ENCODE assay signal across 25 mouse cellular contexts in the genomic region with DNA sequence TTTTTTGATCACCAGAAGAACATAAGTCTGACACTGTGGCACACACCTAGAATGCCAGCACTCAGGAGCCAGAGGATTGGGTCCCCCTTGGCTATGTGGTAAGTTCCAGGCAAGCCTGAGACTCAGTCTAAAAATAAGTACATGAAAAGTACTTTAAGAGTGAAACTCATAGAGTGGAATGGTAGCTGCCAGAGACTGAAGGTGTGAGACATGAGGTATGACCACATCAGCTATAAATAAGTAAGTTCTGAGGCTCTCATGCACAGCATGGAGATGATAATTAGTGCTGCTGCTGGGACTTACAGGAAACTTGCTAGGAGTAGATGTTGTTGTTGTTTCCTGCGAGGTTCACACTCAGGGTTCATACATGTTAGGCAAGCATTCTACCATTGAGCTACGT. TPM values are rescaled to one million over a fixed set of nuclear protein-coding genes. Genes with fewer than 3 reads are reported as not detected.
DNase-seq lines count a peak whose midpoint lies in the region; ATAC-seq lines count a peak whose summit lies in the region.
"Had no signal": no experiment of that assay in that cellular context is flagged by ENCODE, and none has a peak within 500 bp of the region (broad histone marks: within the 10 kb centered on the region; RNA-seq: fewer than 3 reads in every experiment).

No protein-coding gene starts in this region.

- DNase-seq in frontal cortex, adult 2 months (ENCODE audit: extremely low spot score in 1 of 2, low spot score in 1 of 2) = no peak
- no peak for DNase-seq in heart, adult 9 months (ENCODE audit: low spot score in 2 of 2)
- DNase-seq in adipocyte (ENCODE audit: low spot score) = no peak
- DNase-seq: adrenal gland, adult 8-10 months; cerebellum, adult 18-20 months; cerebellum, postnatal 25 days; kidney, postnatal 36 days; thymus, adult 2 months had no signal

- H3K4me2 ChIP-seq in heart, embryonic 11.5 days = no peak overlapping the region
- no peak overlapping the region for H3K4me2 ChIP-seq in heart, embryonic 14.5 days (ENCODE audit: low read length)
- H3K4me2 ChIP-seq in forebrain, embryonic 13.5 days = no peak overlapping the region
- H3K4me2 ChIP-seq: embryonic facial prominence, embryonic 13.5 days; forebrain, embryonic 12.5 days; limb, embryonic 12.5 days; liver, embryonic 11.5 days; midbrain, embryonic 12.5 days had no signal

- no peaks in the 10 kb centered on the region for H3K27me3 ChIP-seq in heart, embryonic 11.5 days (ENCODE audit: control insufficient read depth, insufficient read depth, low read length)
- H3K27me3 ChIP-seq in heart, embryonic 14.5 days (ENCODE audit: control insufficient read depth, insufficient read depth, low read length) = no peaks in the 10 kb centered on the region
- H3K27me3 ChIP-seq in forebrain, embryonic 13.5 days = no peaks in the 10 kb centered on the region
- H3K27me3 ChIP-seq: embryonic facial prominence, embryonic 13.5 days; forebrain, embryonic 12.5 days; limb, embryonic 12.5 days; midbrain, embryonic 12.5 days had no signal

- peak; percentile 64 for ATAC-seq in frontal cortex, adult (ENCODE audit: low TSS enrichment)
- peak; percentile 44; the same call in 1 of the 2 replicates for ATAC-seq in heart, embryonic 11.5 days (replicated peaks; ENCODE audit: insufficient number of reproducible peaks, low FRiP score, low TSS enrichment)
- ATAC-seq in heart, embryonic 14.5 days (ENCODE audit: insufficient number of reproducible peaks, insufficient read depth, low FRiP score, low read depth) = peak; percentile 66
- 0 out of 2 replicates have a peak, but pooled peaks have one; percentile 11 for ATAC-seq in megakaryocyte, adult 5-6 weeks (ENCODE audit: poor library complexity, severe bottlenecking)
- no peak for ATAC-seq in forebrain, embryonic 13.5 days
- ATAC-seq: hindbrain, postnatal 0 days; intestine, postnatal 0 days; liver, postnatal 0 days; lung, postnatal 0 days had no signal

- H3K9ac ChIP-seq in heart, embryonic 11.5 days (ENCODE audit: low read depth, low read length) = no peak overlapping the region
- no peak overlapping the region for H3K9ac ChIP-seq in heart, embryonic 14.5 days (ENCODE audit: low read length)
- H3K9ac ChIP-seq in forebrain, embryonic 13.5 days = no peak overlapping the region
- H3K9ac ChIP-seq: embryonic facial prominence, embryonic 13.5 days; forebrain, embryonic 12.5 days; limb, embryonic 12.5 days; liver, postnatal 0 days; midbrain, embryonic 12.5 days had no signal

- H3K9me3 ChIP-seq in heart, embryonic 11.5 days (replicated peaks; ENCODE audit: control insufficient read depth, low read length) = no peaks in the 10 kb centered on the region
- no peaks in the 10 kb centered on the region for H3K9me3 ChIP-seq in heart, embryonic 14.5 days (ENCODE audit: control insufficient read depth, low read length)
- no peaks in the 10 kb centered on the region for H3K9me3 ChIP-seq in forebrain, embryonic 13.5 days (replicated peaks)
- H3K9me3 ChIP-seq: embryonic facial prominence, embryonic 13.5 days; forebrain, embryonic 12.5 days; limb, embryonic 12.5 days; midbrain, embryonic 12.5 days had no signal

- H3K27ac ChIP-seq in heart, embryonic 11.5 days (ENCODE audit: low read depth, low read length) = peak overlapping the region; percentile 75
- peak overlapping the region; percentile 88 to 89 for H3K27ac ChIP-seq in heart, embryonic 14.5 days (replicated peaks in 1 of 2; ENCODE audit: control insufficient read depth in 1 of 2, insufficient read depth in 1 of 2, low read depth in 2 of 2, low read length in 2 of 2)
- H3K27ac ChIP-seq in forebrain, embryonic 13.5 days = no peak overlapping the region
- H3K27ac ChIP-seq: embryonic facial prominence, embryonic 13.5 days; forebrain, embryonic 12.5 days; hindbrain, postnatal 0 days; limb, embryonic 12.5 days; macrophage; midbrain, embryonic 12.5 days; stomach, postnatal 0 days had no signal

- no peaks in the 10 kb centered on the region for H3K36me3 ChIP-seq in heart, embryonic 11.5 days (ENCODE audit: control insufficient read depth, insufficient read depth, low read length)
- H3K36me3 ChIP-seq in heart, embryonic 14.5 days (ENCODE audit: control insufficient read depth, insufficient read depth, low read length) = no peaks in the 10 kb centered on the region
- no peaks in the 10 kb centered on the region for H3K36me3 ChIP-seq in forebrain, embryonic 13.5 days (ENCODE audit: poor library complexity, severe bottlenecking)
- H3K36me3 ChIP-seq: embryonic facial prominence, embryonic 13.5 days; forebrain, embryonic 12.5 days; limb, embryonic 12.5 days; midbrain, embryonic 12.5 days had no signal

- peaks cover 9% of the 10 kb centered on the region; the same call in 1 of the 2 replicates for H3K4me1 ChIP-seq in heart, embryonic 11.5 days (ENCODE audit: control insufficient read depth, insufficient read depth, low read length)
- peaks cover 18 to 24% of the 10 kb centered on the region in 2 experiments for H3K4me1 ChIP-seq in heart, embryonic 14.5 days (ENCODE audit: control insufficient read depth in 2 of 2, insufficient read depth in 2 of 2, low read length in 2 of 2)
- H3K4me1 ChIP-seq in forebrain, embryonic 13.5 days = peaks cover 7% of the 10 kb centered on the region; the same call in 1 of the 2 replicates

- no peak overlapping the region for H3K4me3 ChIP-seq in heart, embryonic 11.5 days (ENCODE audit: low read depth, low read length)
- H3K4me3 ChIP-seq in heart, embryonic 14.5 days (ENCODE audit: control insufficient read depth in 1 of 2, insufficient read depth in 1 of 2, low read depth in 1 of 2, low read length in 2 of 2) = no peak overlapping the region
- no peak overlapping the region for H3K4me3 ChIP-seq in forebrain, embryonic 13.5 days
- H3K4me3 ChIP-seq: embryonic facial prominence, embryonic 13.5 days; erythroblast, embryonic 14.5 days; forebrain, embryonic 12.5 days; limb, embryonic 12.5 days; midbrain, embryonic 12.5 days had no signal

- 65% methylated on average over 2 of the region's 2 CpGs for WGBS in heart, embryonic 11.5 days (ENCODE audit: insufficient replicate concordance)
- whole genome bisulfite sequencing in heart, embryonic 14.5 days = 46% methylated on average over 2 of the region's 2 CpGs
- 93% methylated on average over 2 of the region's 2 CpGs for WGBS in forebrain, embryonic 13.5 days

RNA-seq across cellular contexts. Expression of a gene that starts 22.7 kb away (rescaled TPM):
- polyA plus RNA-seq in frontal cortex, adult 2 months (2012; rRNA removed) = 15.0 and 16.0 TPM in 2 replicates
- 8.3 and 8.4 TPM in 2 replicates for polyA plus RNA-seq in heart, embryonic 11.5 days (2014; fragmentation: Nextera tagmentation; extraction: Ambion mirVana)
- 9.7 and 10.2 TPM in 2 replicates for polyA plus RNA-seq in heart, embryonic 14.5 days (2014; fragmentation: Nextera tagmentation; extraction: Ambion mirVana)
- total RNA-seq in megakaryocyte, adult 5-6 weeks (2015) = 79.7 and 88.1 TPM in 2 replicates
- 38.6 and 50.0 TPM in 2 replicates for total RNA-seq in megakaryocyte, adult 5-6 weeks (2017)
- polyA plus RNA-seq in forebrain, embryonic 13.5 days (2015; fragmentation: Nextera tagmentation; extraction: Ambion mirVana) = 27.2 and 27.3 TPM in 2 replicates
